Mouse (Mus musculus): ENCODE results near the gene Lck. TPM values are rescaled to one million over a fixed set of nuclear protein-coding genes. Genes with fewer than 3 reads are reported as not detected.
A peak's percentile ranks its signal among the peaks of the same experiment; 100 is the strongest.
"Not testable (repeated sequence)": the region's sequence is repeated elsewhere in the genome, so short reads cannot be mapped to it uniquely, and the experiment has no call there.

Lck gene
- polyA plus RNA-seq, 1 experiment from 2014 or later = 2.5 TPM

DNA sequence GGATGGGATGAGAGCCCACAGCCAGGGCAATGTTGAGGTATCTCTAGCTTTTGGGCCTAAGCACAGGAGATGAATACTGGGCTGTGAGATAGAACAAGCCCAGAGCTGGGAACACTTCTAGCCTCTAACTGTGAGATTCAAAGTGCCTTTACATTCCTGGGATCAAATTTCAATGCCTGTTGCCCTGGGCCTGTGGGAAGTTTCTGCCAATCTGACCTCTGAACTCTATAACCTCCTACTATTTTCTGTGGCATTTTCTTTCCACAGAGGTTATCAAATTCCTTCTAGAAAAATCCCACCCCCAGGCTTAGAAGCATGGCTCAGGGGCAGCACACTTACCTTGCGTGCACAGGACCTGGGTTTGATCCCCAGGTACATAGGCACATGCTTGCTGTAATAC lies 23.1 kb downstream of the Lck start:
- H3K36me3 ChIP-seq (ENCODE audit: insufficient read depth, low read length) = no peaks in the 10 kb centered on the region
- H3K9me3 ChIP-seq (ENCODE audit: low read length) = no peaks in the 10 kb centered on the region
- TF ChIP-seq CTCF (IDR thresholded peaks at IDR 0.05) = no peak
- no peak for TF ChIP-seq EP300 (IDR thresholded peaks at IDR 0.05)
- H3K4me1 ChIP-seq (ENCODE audit: insufficient read depth, low read depth, low read length) = no peaks in the 10 kb centered on the region
- no peak overlapping the region for H3K4me2 ChIP-seq (replicated peaks; ENCODE audit: low read depth, low read length)
- H3K9ac ChIP-seq (replicated peaks; ENCODE audit: low read depth) = no peak overlapping the region
- no peak overlapping the region for H3K27ac ChIP-seq (ENCODE audit: low read length)
- H3K27me3 ChIP-seq (replicated peaks; ENCODE audit: insufficient read depth, low read length) = no peaks in the 10 kb centered on the region
- 59% methylated on average over 1 of the region's 1 CpGs for WGBS
- no peak for DNase-seq (ENCODE audit: low spot score)
- ATAC-seq = no peak
- no peak overlapping the region for H3K4me3 ChIP-seq (ENCODE audit: low read depth, low read length)

DNA sequence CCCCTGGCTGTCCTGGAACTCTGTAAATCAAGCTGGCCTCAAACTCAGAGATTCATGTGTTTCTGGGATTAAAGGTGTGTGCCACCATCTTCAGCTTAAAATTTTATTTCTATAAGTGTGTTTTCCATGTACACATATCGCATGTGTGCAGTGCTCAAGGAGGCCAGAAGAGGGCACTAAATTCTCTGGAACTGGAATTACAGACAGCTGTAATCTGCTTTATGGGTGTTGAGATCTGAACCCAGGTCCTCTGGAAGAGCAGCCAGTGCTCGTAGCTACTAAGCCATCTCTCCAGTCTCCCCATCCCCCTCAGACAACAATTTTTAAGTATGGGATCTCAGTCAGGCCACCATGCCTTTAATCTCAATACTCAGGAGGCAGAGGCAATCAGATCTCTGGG lies 24.1 kb downstream of the Lck start:
- DNase-seq (ENCODE audit: low spot score) (no peak), ATAC-seq (no peak)
- no peak overlapping the region for H3K4me2 ChIP-seq (replicated peaks; ENCODE audit: low read depth, low read length)
- TF ChIP-seq EP300 (IDR thresholded peaks at IDR 0.05) (no peak), CTCF (IDR thresholded peaks at IDR 0.05) (peak; percentile 61)
- H3K4me1 ChIP-seq (ENCODE audit: insufficient read depth, low read depth, low read length) = no peaks in the 10 kb centered on the region
- H3K9me3 ChIP-seq (ENCODE audit: low read length) = no peaks in the 10 kb centered on the region
- H3K36me3 ChIP-seq (ENCODE audit: insufficient read depth, low read length) = no peaks in the 10 kb centered on the region
- no peak overlapping the region for H3K27ac ChIP-seq (ENCODE audit: low read length)
- 90% methylated on average over 2 of the region's 2 CpGs for WGBS
- H3K4me3 ChIP-seq (ENCODE audit: low read depth, low read length) = no peak overlapping the region
- no peak overlapping the region for H3K9ac ChIP-seq (replicated peaks; ENCODE audit: low read depth)
- H3K27me3 ChIP-seq (replicated peaks; ENCODE audit: insufficient read depth, low read length) = no peaks in the 10 kb centered on the region

DNA sequence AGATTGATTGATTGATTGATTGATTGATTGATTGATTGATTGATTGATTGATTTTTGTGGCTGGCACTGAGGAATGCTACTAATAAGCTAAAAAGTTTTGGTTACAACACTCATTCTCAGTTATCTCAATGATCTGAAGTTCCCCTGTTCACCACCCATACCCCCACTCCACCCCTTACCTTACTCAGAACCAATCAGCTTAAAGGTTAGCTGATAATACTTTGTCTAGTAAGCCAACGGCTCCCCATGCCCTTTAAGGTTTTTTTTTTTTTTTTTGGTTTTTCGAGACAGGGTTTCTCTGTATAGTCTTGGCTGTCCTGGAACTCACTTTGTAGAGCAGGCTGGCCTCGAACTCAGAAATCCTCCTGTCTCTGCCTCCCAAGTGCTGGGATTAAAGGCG lies 25.8 kb downstream of the Lck start:
- H3K27ac ChIP-seq (ENCODE audit: low read length); H3K4me3 ChIP-seq (ENCODE audit: low read depth, low read length); H3K27me3 ChIP-seq (replicated peaks; ENCODE audit: insufficient read depth, low read length); H3K4me2 ChIP-seq (replicated peaks; ENCODE audit: low read depth, low read length); H3K4me1 ChIP-seq (ENCODE audit: insufficient read depth, low read depth, low read length); DNase-seq (ENCODE audit: low spot score); H3K9me3 ChIP-seq (ENCODE audit: low read length); ATAC-seq; H3K36me3 ChIP-seq (ENCODE audit: insufficient read depth, low read length); H3K9ac ChIP-seq (replicated peaks; ENCODE audit: low read depth): not testable (repeated sequence)
- 79% methylated on average over 4 of the region's 4 CpGs for WGBS

DNA sequence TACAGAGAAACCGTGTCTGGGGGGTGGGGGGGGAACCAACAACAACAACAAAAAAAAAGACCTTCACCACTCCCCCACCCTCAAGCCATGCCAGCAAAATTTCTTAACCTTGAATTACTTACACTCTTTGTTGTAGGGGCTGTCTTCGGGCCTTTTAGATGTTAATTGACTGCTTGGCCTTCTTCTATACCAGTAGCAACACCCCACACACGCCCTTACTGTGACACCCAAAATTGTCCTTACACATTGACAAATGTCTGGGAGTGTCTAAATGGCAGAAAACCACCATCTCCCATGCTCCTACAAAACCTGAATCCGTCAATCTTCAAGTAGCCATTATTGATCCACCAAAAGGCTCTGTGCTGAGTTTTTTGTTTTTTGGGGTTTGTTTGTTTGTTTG lies 29.3 kb downstream of the Lck start:
- DNase-seq (ENCODE audit: low spot score) = no peak
- Histone ChIP-seq H3K27me3 (replicated peaks; ENCODE audit: insufficient read depth, low read length) (no peaks in the 10 kb centered on the region), H3K4me3 (ENCODE audit: low read depth, low read length) (no peak overlapping the region), H3K36me3 (ENCODE audit: insufficient read depth, low read length) (no peaks in the 10 kb centered on the region), H3K4me2 (replicated peaks; ENCODE audit: low read depth, low read length) (no peak overlapping the region), H3K27ac (ENCODE audit: low read length) (no peak overlapping the region), H3K9ac (replicated peaks; ENCODE audit: low read depth) (no peak overlapping the region), H3K4me1 (ENCODE audit: insufficient read depth, low read depth, low read length) (no peaks in the 10 kb centered on the region), H3K9me3 (ENCODE audit: low read length) (no peaks in the 10 kb centered on the region)
- no peak for ATAC-seq
- TF ChIP-seq EP300 (IDR thresholded peaks at IDR 0.05) (no peak), CTCF (IDR thresholded peaks at IDR 0.05) (no peak)
- WGBS = 91% methylated on average over 4 of the region's 4 CpGs

DNA sequence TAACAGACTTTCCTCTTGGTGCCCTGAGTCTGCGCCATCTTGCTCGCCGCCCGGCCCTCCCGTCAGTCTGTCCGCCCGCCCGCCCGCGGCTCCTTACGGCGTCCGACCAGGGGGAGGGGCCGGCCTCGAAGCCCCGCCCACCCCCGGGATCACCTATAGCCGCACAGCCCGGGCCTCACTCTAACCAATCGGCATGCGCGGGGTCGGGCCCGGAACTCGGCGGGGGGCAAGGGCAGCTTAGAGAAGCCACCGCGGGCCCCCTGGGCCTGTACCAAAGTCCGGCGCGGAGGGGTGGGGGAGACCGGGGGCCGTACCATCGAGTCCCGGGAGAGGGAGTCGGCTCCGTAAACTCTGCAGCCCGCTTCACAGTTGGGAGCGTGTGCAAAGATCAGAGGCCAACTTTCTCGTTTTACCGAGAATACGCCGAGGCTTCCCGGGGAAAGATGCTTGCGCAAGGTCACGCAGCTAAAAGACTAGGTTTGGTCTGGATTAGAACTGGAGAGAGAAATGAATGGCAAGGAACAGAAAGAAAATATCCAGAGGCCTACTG lies 30.8 kb downstream of the Lck start, which contains the start of gene Hdac1:
TSS of gene Hdac1 (minus strand) at position 122 of the 550 bp plus-strand sequence.
- no peaks in the 10 kb centered on the region for H3K4me1 ChIP-seq (ENCODE audit: insufficient read depth, low read depth, low read length)
- DNase-seq (ENCODE audit: low spot score) (peak; percentile 98), ATAC-seq (peak; percentile 100)
- H3K9ac ChIP-seq (replicated peaks; ENCODE audit: low read depth) = peak within 1 kb of the TSS; percentile 78
- H3K4me2 ChIP-seq (replicated peaks; ENCODE audit: low read depth, low read length) = peak within 1 kb of the TSS; percentile 79
- H3K36me3 ChIP-seq (ENCODE audit: insufficient read depth, low read length) = no peaks in the 10 kb centered on the region
- peak within 1 kb of the TSS; percentile 80 for H3K4me3 ChIP-seq (ENCODE audit: low read depth, low read length)
- peak within 1 kb of the TSS; percentile 75 for H3K27ac ChIP-seq (ENCODE audit: low read length)
- TF ChIP-seq EP300 (IDR thresholded peaks at IDR 0.05) = no peak
- TF ChIP-seq CTCF (IDR thresholded peaks at IDR 0.05) = peak; percentile 39; the same call in 1 of the 2 replicates
- WGBS = under 1% methylated on average over 39 of the region's 46 CpGs
- no peaks in the 10 kb centered on the region for H3K27me3 ChIP-seq (replicated peaks; ENCODE audit: insufficient read depth, low read length)
- no peaks in the 10 kb centered on the region for H3K9me3 ChIP-seq (ENCODE audit: low read length)

DNA sequence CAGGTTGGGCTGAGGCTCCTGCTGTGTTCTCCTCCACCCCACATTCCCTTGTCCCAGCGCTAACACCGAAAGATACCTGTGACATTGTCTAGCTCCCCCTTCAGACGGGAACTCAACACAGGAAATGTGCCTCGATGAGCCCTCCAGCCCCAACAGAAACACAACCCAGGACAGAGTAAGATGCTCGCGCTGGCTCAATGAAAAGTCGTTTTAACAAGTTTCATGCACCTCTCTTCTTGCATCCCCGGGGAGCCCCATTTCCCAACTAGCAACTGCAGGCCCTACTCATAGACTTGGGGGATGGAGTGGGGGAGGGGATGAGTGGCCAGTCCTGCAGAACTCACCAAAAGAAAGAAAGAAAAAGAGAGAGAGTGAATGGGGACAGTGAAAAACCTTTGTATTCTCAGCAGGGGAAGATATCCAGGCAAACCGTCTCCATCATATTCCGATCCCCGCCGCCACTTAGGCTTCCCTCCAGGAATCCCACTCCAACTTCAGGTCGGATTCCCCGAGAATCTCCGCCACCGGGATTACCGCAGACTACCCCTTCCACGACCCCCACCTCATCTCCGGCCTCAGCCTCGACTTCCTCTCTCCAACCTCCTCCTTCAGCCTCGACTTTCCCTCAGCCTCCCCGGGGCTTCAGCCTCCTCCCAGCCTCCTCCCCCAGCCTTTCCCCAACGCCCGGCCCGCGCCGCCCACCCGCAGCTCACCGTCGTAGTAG lies 31.4 kb downstream of the Lck start:
- WGBS = under 1% methylated on average over 30 of the region's 30 CpGs
- Histone ChIP-seq H3K4me2 (replicated peaks; ENCODE audit: low read depth, low read length) (peak overlapping the region; percentile 79), H3K36me3 (ENCODE audit: insufficient read depth, low read length) (no peaks in the 10 kb centered on the region), H3K9me3 (ENCODE audit: low read length) (no peaks in the 10 kb centered on the region), H3K27me3 (replicated peaks; ENCODE audit: insufficient read depth, low read length) (no peaks in the 10 kb centered on the region), H3K4me3 (ENCODE audit: low read depth, low read length) (peak overlapping the region; percentile 80), H3K27ac (ENCODE audit: low read length) (peak overlapping the region; percentile 64), H3K9ac (replicated peaks; ENCODE audit: low read depth) (peak overlapping the region; percentile 78), H3K4me1 (ENCODE audit: insufficient read depth, low read depth, low read length) (no peaks in the 10 kb centered on the region)
- DNase-seq (ENCODE audit: low spot score) (peak; percentile 6), ATAC-seq (no peak)
- TF ChIP-seq EP300 (IDR thresholded peaks at IDR 0.05) = no peak
- TF ChIP-seq CTCF (IDR thresholded peaks at IDR 0.05) = peak; percentile 49

Data from lung, postnatal 0 days (tissue).